ENCODE assay signal across 11 mouse cellular contexts in the genomic region with DNA sequence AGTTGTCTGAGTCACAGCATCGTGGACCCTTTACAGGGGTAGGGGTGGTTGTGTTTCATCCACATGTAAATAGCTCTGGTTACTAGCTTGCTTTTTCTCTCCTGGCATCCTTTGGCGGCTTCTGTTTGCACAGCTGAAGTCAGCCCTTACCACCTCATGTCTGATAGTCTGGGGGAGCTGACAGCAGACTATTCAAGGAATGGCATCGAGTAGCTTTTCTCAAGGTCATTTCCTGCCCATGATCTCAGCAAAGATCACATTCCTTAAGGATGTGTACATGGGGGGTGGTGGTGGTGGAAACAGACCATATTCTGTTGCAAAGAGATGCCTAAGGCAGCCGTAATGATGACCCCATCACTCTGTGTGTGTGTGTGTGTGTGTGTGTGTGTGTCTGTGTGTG.
DNase-seq lines count a peak whose midpoint lies in the region; ATAC-seq and TF ChIP-seq lines count a peak whose summit lies in the region.
"Had no signal": no experiment of that assay in that cellular context is flagged by ENCODE, and none has a peak within 500 bp of the region (broad histone marks: within the 10 kb centered on the region; RNA-seq: fewer than 3 reads in every experiment).

No protein-coding gene starts in this region.

- H3K4me1 ChIP-seq in kidney, postnatal 0 days (replicated peaks; ENCODE audit: insufficient read depth, low read length), result no peaks in the 10 kb centered on the region

- no peak overlapping the region for H3K4me3 ChIP-seq in kidney, postnatal 0 days (replicated peaks; ENCODE audit: low read depth, low read length)
- H3K4me3 ChIP-seq: embryonic facial prominence, embryonic 15.5 days had no signal

- no peak for TF ChIP-seq CTCF in kidney, postnatal 0 days (IDR thresholded peaks at IDR 0.05; ENCODE audit: low read depth)

- H3K27ac ChIP-seq in kidney, postnatal 0 days, result peak overlapping the region; percentile 8; the same call in 1 of the 2 replicates
- H3K27ac ChIP-seq: embryonic facial prominence, embryonic 15.5 days had no signal

- H3K27me3 ChIP-seq in kidney, postnatal 0 days (ENCODE audit: insufficient read depth, low read length), result no peaks in the 10 kb centered on the region
- H3K27me3 ChIP-seq: embryonic facial prominence, embryonic 15.5 days had no signal

- WGBS in kidney, postnatal 0 days, result 17% methylated on average over 4 of the region's 4 CpGs

- peak; percentile 66 for ATAC-seq in kidney, postnatal 0 days (replicated peaks; ENCODE audit: low FRiP score, low read depth)

- H3K4me2 ChIP-seq in kidney, postnatal 0 days (ENCODE audit: low read length), result no peak overlapping the region
- H3K4me2 ChIP-seq: embryonic facial prominence, embryonic 15.5 days had no signal

- no peaks in the 10 kb centered on the region for H3K36me3 ChIP-seq in kidney, postnatal 0 days (ENCODE audit: insufficient read depth, low read length)
- H3K36me3 ChIP-seq: embryonic facial prominence, embryonic 15.5 days had no signal

- no peak overlapping the region for H3K9ac ChIP-seq in kidney, postnatal 0 days (ENCODE audit: low read depth, low read length)
- H3K9ac ChIP-seq: embryonic facial prominence, embryonic 15.5 days had no signal

- H3K9me3 ChIP-seq in kidney, postnatal 0 days (replicated peaks; ENCODE audit: low read length), result no peaks in the 10 kb centered on the region
- H3K9me3 ChIP-seq: embryonic facial prominence, embryonic 15.5 days had no signal

- peak; percentile 77 for DNase-seq in kidney, postnatal 0 days (ENCODE audit: low spot score)
- no peak for DNase-seq in kidney, adult 18-20 months
- peak; percentile 37 for DNase-seq in embryo, embryonic 10.5 days (ENCODE audit: low spot score)
- peak; percentile 6 for DNase-seq in forelimb bud, embryonic 11.5 days (ENCODE audit: low read depth, low spot score)
- peak; percentile 55 for DNase-seq in mesoderm, embryonic 11.5 days (ENCODE audit: low read depth, low spot score)
- no peak for DNase-seq in urinary bladder, postnatal 10 days (ENCODE audit: low spot score)
- no peak for DNase-seq in testis, postnatal 10 days (ENCODE audit: low spot score)
- DNase-seq: cerebellum, adult 8-10 months; kidney, postnatal 10 days; liver had no signal

Comparison
In these comparisons a context has a peak if more than half of its experiments do, and no peak if none do; other contexts are left out.
1. DNase-seq: peak in kidney, postnatal 0 days (single experiment), embryo, embryonic 10.5 days (single experiment), forelimb bud, embryonic 11.5 days (single experiment) and mesoderm, embryonic 11.5 days (single experiment); none in kidney, adult 18-20 months (single experiment), urinary bladder, postnatal 10 days (single experiment) and testis, postnatal 10 days (single experiment).